Comparison of ENCODE assay signal across 10 mouse cellular contexts in genomic region chr4:149273128-149273527, GRCm38 (mm10). TPM values are rescaled to one million over a fixed set of nuclear protein-coding genes. Genes with fewer than 3 reads are reported as not detected.
A peak's percentile ranks its signal among the peaks of the same experiment; 100 is the strongest.
DNase-seq lines count a peak whose midpoint lies in the region; ATAC-seq lines count a peak whose summit lies in the region.
"Had no signal": no experiment of that assay in that cellular context is flagged by ENCODE, and none has a peak within 500 bp of the region (broad histone marks: within the 10 kb centered on the region; RNA-seq: fewer than 3 reads in every experiment).

No protein-coding gene starts in this region.

- DNase-seq in hindbrain, embryonic 14.5 days (ENCODE audit: low spot score) = peak; percentile 47
- DNase-seq in thymus, postnatal 0 days (ENCODE audit: low spot score) = peak; percentile 9
- no peak for DNase-seq in thymus, adult 18-20 months
- peak; percentile 61 for DNase-seq in ZHBTc4 (ENCODE audit: low read depth, low spot score)
- DNase-seq in natural killer cell, adult 2 months (ENCODE audit: low spot score in 2 of 2) = no peak
- no peak for DNase-seq in cerebellum, adult 8-10 months

- no peak for ATAC-seq in hindbrain, embryonic 14.5 days (ENCODE audit: low FRiP score)
- ATAC-seq in hindbrain, embryonic 12.5 days (ENCODE audit: low FRiP score) = no peak

- H3K4me3 ChIP-seq in hindbrain, embryonic 14.5 days (replicated peaks; ENCODE audit: low read length) = no peak overlapping the region
- H3K4me3 ChIP-seq in hindbrain, embryonic 12.5 days = no peak overlapping the region
- H3K4me3 ChIP-seq: hindbrain, embryonic 15.5 days; limb, embryonic 13.5 days; myocyte had no signal

- peaks cover 12% of the 10 kb centered on the region for H3K4me1 ChIP-seq in hindbrain, embryonic 14.5 days (replicated peaks; ENCODE audit: control insufficient read depth, insufficient read depth, low read length)
- peaks cover 7% of the 10 kb centered on the region for H3K4me1 ChIP-seq in hindbrain, embryonic 12.5 days

- H3K4me2 ChIP-seq in hindbrain, embryonic 14.5 days (replicated peaks) = no peak overlapping the region
- no peak overlapping the region for H3K4me2 ChIP-seq in hindbrain, embryonic 12.5 days (replicated peaks)
- H3K4me2 ChIP-seq: hindbrain, embryonic 15.5 days; limb, embryonic 13.5 days had no signal

- no peaks in the 10 kb centered on the region for H3K9me3 ChIP-seq in hindbrain, embryonic 14.5 days (ENCODE audit: control insufficient read depth, low read length)
- H3K9me3 ChIP-seq in hindbrain, embryonic 12.5 days (replicated peaks) = no peaks in the 10 kb centered on the region
- H3K9me3 ChIP-seq: hindbrain, embryonic 15.5 days had no signal

- H3K9ac ChIP-seq in hindbrain, embryonic 14.5 days = no peak overlapping the region
- no peak overlapping the region for H3K9ac ChIP-seq in hindbrain, embryonic 12.5 days
- H3K9ac ChIP-seq: hindbrain, embryonic 15.5 days; limb, embryonic 13.5 days had no signal

- H3K27ac ChIP-seq in hindbrain, embryonic 14.5 days = no peak overlapping the region
- no peak overlapping the region for H3K27ac ChIP-seq in hindbrain, embryonic 12.5 days
- H3K27ac ChIP-seq: hindbrain, embryonic 15.5 days; limb, embryonic 13.5 days had no signal

- H3K27me3 ChIP-seq in hindbrain, embryonic 14.5 days (ENCODE audit: control insufficient read depth, insufficient read depth, low read length) = no peaks in the 10 kb centered on the region
- no peaks in the 10 kb centered on the region for H3K27me3 ChIP-seq in hindbrain, embryonic 12.5 days
- H3K27me3 ChIP-seq: hindbrain, embryonic 15.5 days; limb, embryonic 13.5 days had no signal

- peaks cover 78% of the 10 kb centered on the region for H3K36me3 ChIP-seq in hindbrain, embryonic 14.5 days (replicated peaks; ENCODE audit: control insufficient read depth, insufficient read depth)
- H3K36me3 ChIP-seq in hindbrain, embryonic 12.5 days = peaks cover 60% of the 10 kb centered on the region

- 92% methylated on average over 1 of the region's 1 CpGs for WGBS in hindbrain, embryonic 14.5 days
- 89% methylated on average over 1 of the region's 1 CpGs for WGBS in hindbrain, embryonic 12.5 days

RNA-seq across cellular contexts. Expression of gene Kif1b, which starts 34.4 kb away (rescaled TPM):
- 188 and 194 TPM in 2 replicates for polyA plus RNA-seq in hindbrain, embryonic 14.5 days (2014; fragmentation: Nextera tagmentation; extraction: Ambion mirVana)
- polyA plus RNA-seq in hindbrain, embryonic 12.5 days (2016; fragmentation: Nextera tagmentation; extraction: Ambion mirVana) = 139 and 140 TPM in 2 replicates
- 9.8 and 10.5 TPM in 2 replicates for polyA plus RNA-seq in thymus, postnatal 0 days (2015; fragmentation: Nextera tagmentation; extraction: Ambion mirVana)

Comparison
In these comparisons a context has a peak if more than half of its experiments do, and no peak if none do; other contexts are left out.
1. DNase-seq: peak in hindbrain, embryonic 14.5 days (single experiment), thymus, postnatal 0 days (single experiment) and ZHBTc4 (single experiment); none in thymus, adult 18-20 months (0 of 2), natural killer cell, adult 2 months (0 of 2) and cerebellum, adult 8-10 months (single experiment).
2. RNA of gene Kif1b, which starts 34.4 kb away (polyA plus RNA-seq): 188 to 194 TPM in hindbrain, embryonic 14.5 days and 139 to 140 TPM in hindbrain, embryonic 12.5 days; 9.8 to 10.5 TPM in thymus, postnatal 0 days; every median in the first group is over 10 times any median in the second.